Mouse (Mus musculus): ENCODE results near the gene Samt2. TPM values are rescaled to one million over a fixed set of nuclear protein-coding genes. Genes with fewer than 3 reads are reported as not detected.
"Not testable (repeated sequence)": the region's sequence is repeated elsewhere in the genome, so short reads cannot be mapped to it uniquely, and the experiment has no call there.

The Samt2 gene
- polyA plus RNA-seq (2012; fragmentation: generic; extraction: Trizol), result not detected
- long read RNA-seq, experiment 1, result 0 reads
- long read RNA-seq, experiment 2, result 0 reads

GRCm38 (mm10) chrX:154579260-154579659 is at the start of gene Samt2:
Gene Samt2, minus strand, starts transcription at chrX:154579360.
- not testable (repeated sequence) for H3K79me3 ChIP-seq (ENCODE audit: low read depth); H3K79me2 ChIP-seq (ENCODE audit: control insufficient read depth, insufficient read depth)

More at GRCm38 (mm10) chrX:154579260-154579659, at the start of gene Samt2:
- H3ac ChIP-seq (ENCODE audit: control insufficient read depth, insufficient read length, low read depth); H3K36me3 ChIP-seq (ENCODE audit: control insufficient read depth, insufficient read depth); H3K27me3 ChIP-seq (ENCODE audit: control insufficient read depth, insufficient read depth, insufficient read length); H3K4me3 ChIP-seq (ENCODE audit: insufficient read depth, poor library complexity, severe bottlenecking): not testable (repeated sequence)

Other genes starting within 250 kb of the Samt2 start
- gene 4930524N10Rik, start 236.0 kb downstream of the Samt2 start, polyA plus RNA-seq (2012; fragmentation: generic; extraction: Trizol), result not detected
- gene Samt4, start 97.4 kb downstream of the Samt2 start, polyA plus RNA-seq (2012; fragmentation: generic; extraction: Trizol), result not detected

All from C2C12 (cell line).